Mouse (Mus musculus): ENCODE results near the gene Dolk. TPM values are rescaled to one million over a fixed set of nuclear protein-coding genes. Genes with fewer than 3 reads are reported as not detected.
A peak's percentile ranks its signal among the peaks of the same experiment; 100 is the strongest.

Dolk gene
- polyA plus RNA-seq, 1 experiment: not detected

- WGBS: under 1% methylated on average over 42 of the region's 42 CpGs
- Histone ChIP-seq H3K4me3 (ENCODE audit: insufficient read depth, low read depth, low read length) (peak overlapping the region; percentile 61), H3K27ac (ENCODE audit: insufficient read depth, low read depth, low read length) (peak overlapping the region; percentile 47), H3K4me1 (ENCODE audit: control insufficient read depth, insufficient read depth, low read length) (peaks cover 22% of the 10 kb centered on the region)
- no peak for TF ChIP-seq CTCF (IDR thresholded peaks at IDR 0.05; ENCODE audit: insufficient read depth, low read depth, low read length)
- TF ChIP-seq POLR2A (IDR thresholded peaks at IDR 0.05; ENCODE audit: insufficient read depth, low read depth, low read length): no peak
These were observed 48.3 kb downstream of the Dolk start for GRCm38 (mm10) chr2:30237881-30238280.

- H3K4me3 ChIP-seq (ENCODE audit: insufficient read depth, low read depth, low read length): peak within 1 kb of the TSS; percentile 61
- WGBS: under 1% methylated on average over 61 of the region's 67 CpGs
- peak within 1 kb of the TSS; percentile 47 for H3K27ac ChIP-seq (ENCODE audit: insufficient read depth, low read depth, low read length)
- TF ChIP-seq POLR2A (IDR thresholded peaks at IDR 0.05; ENCODE audit: insufficient read depth, low read depth, low read length) (peak; percentile 66; the same call in 1 of the 2 replicates), CTCF (IDR thresholded peaks at IDR 0.05; ENCODE audit: insufficient read depth, low read depth, low read length) (no peak)
- H3K4me1 ChIP-seq (ENCODE audit: control insufficient read depth, insufficient read depth, low read length): peaks cover 17% of the 10 kb centered on the region
These were observed 48.8 kb downstream of the Dolk start, which contains the start of gene Lrrc8a for GRCm38 (mm10) chr2:30237199-30237880. Gene Lrrc8a (plus strand): TSS chr2:30237715.

GRCm38 (mm10) chr2:30236426-30237198 is 49.5 kb downstream of the Dolk start:
- WGBS: 3% methylated on average over 18 of the region's 18 CpGs
- peak overlapping the region; percentile 15; the same call in 1 of the 2 replicates for H3K27ac ChIP-seq (ENCODE audit: insufficient read depth, low read depth, low read length)
- peaks cover 16% of the 10 kb centered on the region for H3K4me1 ChIP-seq (ENCODE audit: control insufficient read depth, insufficient read depth, low read length)
- H3K4me3 ChIP-seq (ENCODE audit: insufficient read depth, low read depth, low read length): peak overlapping the region; percentile 61
- no peak for TF ChIP-seq POLR2A (IDR thresholded peaks at IDR 0.05; ENCODE audit: insufficient read depth, low read depth, low read length)
- no peak for TF ChIP-seq CTCF (IDR thresholded peaks at IDR 0.05; ENCODE audit: insufficient read depth, low read depth, low read length)

- Histone ChIP-seq H3K4me1 (ENCODE audit: control insufficient read depth, insufficient read depth, low read length) (peaks cover 16% of the 10 kb centered on the region), H3K27ac (ENCODE audit: insufficient read depth, low read depth, low read length) (no peak overlapping the region), H3K4me3 (ENCODE audit: insufficient read depth, low read depth, low read length) (no peak overlapping the region)
- TF ChIP-seq POLR2A (IDR thresholded peaks at IDR 0.05; ENCODE audit: insufficient read depth, low read depth, low read length): no peak
- 87% methylated on average over 5 of the region's 5 CpGs for WGBS
These were observed 50.5 kb downstream of the Dolk start for GRCm38 (mm10) chr2:30235593-30235992.

Other genes starting within 250 kb of the Dolk start
- not detected in 2 replicates for gene Wdr34, start 237.5 kb downstream of the Dolk start, polyA plus RNA-seq (2012; ENCODE audit: insufficient read depth, insufficient read length, low replicate concordance, missing spikeins)
- 163 TPM in 1 of 2 replicates, not detected in the other for gene Set, start 229.0 kb downstream of the Dolk start, polyA plus RNA-seq (2012; ENCODE audit: insufficient read depth, insufficient read length, low replicate concordance, missing spikeins)
- gene Pkn3, start 208.7 kb downstream of the Dolk start, polyA plus RNA-seq (2012; ENCODE audit: insufficient read depth, insufficient read length, low replicate concordance, missing spikeins): not detected in 2 replicates
- gene Zdhhc12, start 192.7 kb downstream of the Dolk start, polyA plus RNA-seq (2012; ENCODE audit: insufficient read depth, insufficient read length, low replicate concordance, missing spikeins): not detected in 2 replicates
- not detected in 2 replicates for gene Zer1, start 161.7 kb downstream of the Dolk start, polyA plus RNA-seq (2012; ENCODE audit: insufficient read depth, insufficient read length, low replicate concordance, missing spikeins)
- not detected in 2 replicates for gene Tbc1d13, start 152.6 kb downstream of the Dolk start, polyA plus RNA-seq (2012; ENCODE audit: insufficient read depth, insufficient read length, low replicate concordance, missing spikeins)
- not detected in 2 replicates for gene Endog, start 114.8 kb downstream of the Dolk start, polyA plus RNA-seq (2012; ENCODE audit: insufficient read depth, insufficient read length, low replicate concordance, missing spikeins)
- gene Spout1, start 107.9 kb downstream of the Dolk start, polyA plus RNA-seq (2012; ENCODE audit: insufficient read depth, insufficient read length, low replicate concordance, missing spikeins): not detected in 2 replicates
- gene Kyat1, start 80.5 kb downstream of the Dolk start, polyA plus RNA-seq (2012; ENCODE audit: insufficient read depth, insufficient read length, low replicate concordance, missing spikeins): not detected in 2 replicates
- gene Lrrc8a, start 48.6 kb downstream of the Dolk start, polyA plus RNA-seq (2012; ENCODE audit: insufficient read depth, insufficient read length, low replicate concordance, missing spikeins): not detected in 2 replicates
- gene Gm28035, start 45.8 kb downstream of the Dolk start, polyA plus RNA-seq (2012; ENCODE audit: insufficient read depth, insufficient read length, low replicate concordance, missing spikeins): not detected in 2 replicates
- gene Phyhd1, start 20.1 kb downstream of the Dolk start, polyA plus RNA-seq (2012; ENCODE audit: insufficient read depth, insufficient read length, low replicate concordance, missing spikeins): not detected in 2 replicates
- gene Gm28038, start 5.3 kb downstream of the Dolk start, polyA plus RNA-seq (2012; ENCODE audit: insufficient read depth, insufficient read length, low replicate concordance, missing spikeins): not detected in 2 replicates
- not detected in 2 replicates for gene Nup188, start 63 bp upstream of the Dolk start, polyA plus RNA-seq (2012; ENCODE audit: insufficient read depth, insufficient read length, low replicate concordance, missing spikeins)
- gene Sh3glb2, start 73.0 kb upstream of the Dolk start, polyA plus RNA-seq (2012; ENCODE audit: insufficient read depth, insufficient read length, low replicate concordance, missing spikeins): 562 TPM in 1 of 2 replicates, not detected in the other
- gene Miga2, start 77.9 kb upstream of the Dolk start, polyA plus RNA-seq (2012; ENCODE audit: insufficient read depth, insufficient read length, low replicate concordance, missing spikeins): not detected in 2 replicates
- gene Dolpp1, start 105.9 kb upstream of the Dolk start, polyA plus RNA-seq (2012; ENCODE audit: insufficient read depth, insufficient read length, low replicate concordance, missing spikeins): not detected in 2 replicates
- gene Crat, start 129.5 kb upstream of the Dolk start, polyA plus RNA-seq (2012; ENCODE audit: insufficient read depth, insufficient read length, low replicate concordance, missing spikeins): not detected in 2 replicates
- gene Ptpa, start 129.7 kb upstream of the Dolk start, polyA plus RNA-seq (2012; ENCODE audit: insufficient read depth, insufficient read length, low replicate concordance, missing spikeins): not detected in 2 replicates
- not detected in 2 replicates for gene Ier5l, start 187.9 kb upstream of the Dolk start, polyA plus RNA-seq (2012; ENCODE audit: insufficient read depth, insufficient read length, low replicate concordance, missing spikeins)

Data from olfactory bulb, adult 2 months (tissue).